Mouse (Mus musculus): ENCODE measurements around the gene Ecpas. TPM values are rescaled to one million over a fixed set of nuclear protein-coding genes. Genes with fewer than 3 reads are reported as not detected.

Gene Ecpas
- total and polyA plus RNA-seq, 3 experiments, result 16.1 to 219 (median 182) TPM

DNA sequence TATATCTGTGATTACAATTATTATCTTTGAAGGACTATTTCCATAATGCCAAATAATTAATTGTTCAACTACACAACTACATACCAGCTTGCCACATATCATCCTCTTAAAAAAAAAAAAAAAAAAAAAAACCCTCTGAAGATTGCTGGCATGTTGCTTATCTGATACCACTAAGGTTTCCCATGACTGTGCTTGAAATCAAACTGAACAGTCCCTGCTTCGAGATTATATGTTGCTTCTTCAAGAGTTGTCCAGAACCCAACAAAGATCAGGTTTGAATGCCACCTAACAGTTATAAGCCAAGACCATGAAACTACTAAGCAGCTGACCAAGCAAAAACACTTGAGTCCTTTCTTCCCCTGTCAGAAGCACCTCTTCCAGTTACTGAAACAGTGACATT lies 5.1 kb downstream of the Ecpas start:
- H3K79me2 ChIP-seq (replicated peaks; ENCODE audit: control insufficient read depth, insufficient read depth, low read length), result peaks cover 6% of the 10 kb centered on the region; the same call in 1 of the 2 replicates
- no peaks in the 10 kb centered on the region for H3K27me3 ChIP-seq (ENCODE audit: control insufficient read depth, insufficient read depth, low read length)
- TF ChIP-seq CTCF (IDR thresholded peaks at IDR 0.05) (no peak), EP300 (IDR thresholded peaks at IDR 0.05; ENCODE audit: insufficient read depth, low read depth, low read length) (no peak), POLR2A (IDR thresholded peaks at IDR 0.05; ENCODE audit: insufficient read depth, low read depth, low read length) (no peak)
- H3K9ac ChIP-seq (ENCODE audit: low read depth, low read length), result no peak overlapping the region
- H3K36me3 ChIP-seq (ENCODE audit: control insufficient read depth, insufficient read depth, low read length), result peaks cover 7% of the 10 kb centered on the region
- H3K4me1 ChIP-seq (ENCODE audit: control insufficient read depth, insufficient read depth, low read length), result peaks cover 12% of the 10 kb centered on the region
- H3K27ac ChIP-seq, result no peak overlapping the region
- intact Hi-C loops (cut with DNase I), result no loop called here
- WGBS, result 38% methylated on average over 1 of the region's 1 CpGs
- no peak for DNase-seq
- no peak overlapping the region for H3K4me3 ChIP-seq

- Histone ChIP-seq H3K79me2 (replicated peaks; ENCODE audit: control insufficient read depth, insufficient read depth, low read length) (peaks cover 8% of the 10 kb centered on the region), H3K27ac (no peak overlapping the region), H3K36me3 (ENCODE audit: control insufficient read depth, insufficient read depth, low read length) (peaks cover 14% of the 10 kb centered on the region), H3K4me3 (no peak overlapping the region), H3K4me1 (ENCODE audit: control insufficient read depth, insufficient read depth, low read length) (peaks cover 6% of the 10 kb centered on the region), H3K27me3 (ENCODE audit: control insufficient read depth, insufficient read depth, low read length) (no peaks in the 10 kb centered on the region), H3K9ac (ENCODE audit: low read depth, low read length) (no peak overlapping the region)
- no peak for TF ChIP-seq EP300 (IDR thresholded peaks at IDR 0.05; ENCODE audit: insufficient read depth, low read depth, low read length)
- no peak for TF ChIP-seq POLR2A (IDR thresholded peaks at IDR 0.05; ENCODE audit: insufficient read depth, low read depth, low read length)
- TF ChIP-seq CTCF (IDR thresholded peaks at IDR 0.05), result no peak
- no peak for DNase-seq
- intact Hi-C loops (cut with DNase I), result no loop called here
Observed at GRCm38 (mm10) chr4:58898318-58898717, 14.2 kb downstream of the Ecpas start.

DNA sequence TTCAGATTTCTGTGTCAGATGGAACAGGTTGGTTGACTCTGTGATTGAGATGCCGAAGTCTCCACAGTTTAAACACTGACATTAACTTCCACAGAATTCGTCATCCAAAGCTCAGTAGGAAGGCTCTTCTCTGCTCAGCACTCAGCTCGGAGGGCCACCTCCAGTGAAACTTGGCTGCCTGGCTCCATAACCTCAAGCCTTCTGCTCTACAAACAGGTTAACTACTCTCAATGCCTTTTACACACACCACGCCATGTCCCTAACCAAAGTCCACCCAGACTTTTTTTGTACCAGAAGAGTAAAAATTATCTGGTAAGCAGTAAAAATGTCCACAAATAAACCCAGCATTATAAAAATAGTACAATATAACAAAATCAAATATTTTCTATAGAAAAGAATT lies 15.1 kb downstream of the Ecpas start:
- peaks cover 5% of the 10 kb centered on the region for H3K79me2 ChIP-seq (replicated peaks; ENCODE audit: control insufficient read depth, insufficient read depth, low read length)
- peaks cover 4% of the 10 kb centered on the region for H3K4me1 ChIP-seq (ENCODE audit: control insufficient read depth, insufficient read depth, low read length)
- intact Hi-C loops (cut with DNase I), result no loop called here
- TF ChIP-seq CTCF (IDR thresholded peaks at IDR 0.05) (no peak), POLR2A (IDR thresholded peaks at IDR 0.05; ENCODE audit: insufficient read depth, low read depth, low read length) (no peak), EP300 (IDR thresholded peaks at IDR 0.05; ENCODE audit: insufficient read depth, low read depth, low read length) (no peak)
- no peak for DNase-seq
- no peak overlapping the region for H3K27ac ChIP-seq
- no peak overlapping the region for H3K9ac ChIP-seq (ENCODE audit: low read depth, low read length)
- no peak overlapping the region for H3K4me3 ChIP-seq
- 73% methylated on average over 4 of the region's 4 CpGs for WGBS
- no peaks in the 10 kb centered on the region for H3K27me3 ChIP-seq (ENCODE audit: control insufficient read depth, insufficient read depth, low read length)
- peaks cover 8% of the 10 kb centered on the region for H3K36me3 ChIP-seq (ENCODE audit: control insufficient read depth, insufficient read depth, low read length)

GRCm38 (mm10) chr4:58894399-58894798 lies 18.1 kb downstream of the Ecpas start:
- DNase-seq, result no peak
- Histone ChIP-seq H3K4me3 (no peak overlapping the region), H3K27ac (no peak overlapping the region), H3K36me3 (ENCODE audit: control insufficient read depth, insufficient read depth, low read length) (peaks cover 9% of the 10 kb centered on the region), H3K79me2 (replicated peaks; ENCODE audit: control insufficient read depth, insufficient read depth, low read length) (peaks cover 5% of the 10 kb centered on the region), H3K4me1 (ENCODE audit: control insufficient read depth, insufficient read depth, low read length) (peaks cover 4% of the 10 kb centered on the region), H3K9ac (ENCODE audit: low read depth, low read length) (no peak overlapping the region), H3K27me3 (ENCODE audit: control insufficient read depth, insufficient read depth, low read length) (no peaks in the 10 kb centered on the region)
- WGBS, result 77% methylated on average over 7 of the region's 7 CpGs
- intact Hi-C loops (cut with DNase I), result no loop called here
- TF ChIP-seq EP300 (IDR thresholded peaks at IDR 0.05; ENCODE audit: insufficient read depth, low read depth, low read length), result no peak
- TF ChIP-seq POLR2A (IDR thresholded peaks at IDR 0.05; ENCODE audit: insufficient read depth, low read depth, low read length), result no peak
- TF ChIP-seq CTCF (IDR thresholded peaks at IDR 0.05), result no peak

- peaks cover 8% of the 10 kb centered on the region for H3K36me3 ChIP-seq (ENCODE audit: control insufficient read depth, insufficient read depth, low read length)
- intact Hi-C loops (cut with DNase I), result no loop called here
- H3K27ac ChIP-seq, result no peak overlapping the region
- H3K4me3 ChIP-seq, result no peak overlapping the region
- TF ChIP-seq EP300 (IDR thresholded peaks at IDR 0.05; ENCODE audit: insufficient read depth, low read depth, low read length) (no peak), POLR2A (IDR thresholded peaks at IDR 0.05; ENCODE audit: insufficient read depth, low read depth, low read length) (no peak), CTCF (IDR thresholded peaks at IDR 0.05) (no peak)
- peaks cover 7% of the 10 kb centered on the region for H3K79me2 ChIP-seq (replicated peaks; ENCODE audit: control insufficient read depth, insufficient read depth, low read length)
- H3K27me3 ChIP-seq (ENCODE audit: control insufficient read depth, insufficient read depth, low read length), result no peaks in the 10 kb centered on the region
- H3K4me1 ChIP-seq (ENCODE audit: control insufficient read depth, insufficient read depth, low read length), result peaks cover 3% of the 10 kb centered on the region
- DNase-seq, result no peak
- WGBS, result 83% methylated on average over 4 of the region's 4 CpGs
- no peak overlapping the region for H3K9ac ChIP-seq (ENCODE audit: low read depth, low read length)
Observed at GRCm38 (mm10) chr4:58890035-58890782, 22.3 kb downstream of the Ecpas start.

- intact Hi-C loops (cut with DNase I), result no loop called here
Observed at GRCm38 (mm10) chr4:58888568-58888967, 24.0 kb downstream of the Ecpas start.

More at GRCm38 (mm10) chr4:58888568-58888967, 24.0 kb downstream of the Ecpas start:
- Histone ChIP-seq H3K4me1 (ENCODE audit: control insufficient read depth, insufficient read depth, low read length) (peaks cover 5% of the 10 kb centered on the region), H3K79me2 (replicated peaks; ENCODE audit: control insufficient read depth, insufficient read depth, low read length) (peaks cover 2% of the 10 kb centered on the region), H3K27ac (no peak overlapping the region), H3K9ac (ENCODE audit: low read depth, low read length) (no peak overlapping the region), H3K36me3 (ENCODE audit: control insufficient read depth, insufficient read depth, low read length) (peaks cover 11% of the 10 kb centered on the region), H3K4me3 (no peak overlapping the region), H3K27me3 (ENCODE audit: control insufficient read depth, insufficient read depth, low read length) (no peaks in the 10 kb centered on the region)
- no peak for TF ChIP-seq POLR2A (IDR thresholded peaks at IDR 0.05; ENCODE audit: insufficient read depth, low read depth, low read length)
- no peak for TF ChIP-seq EP300 (IDR thresholded peaks at IDR 0.05; ENCODE audit: insufficient read depth, low read depth, low read length)
- TF ChIP-seq CTCF (IDR thresholded peaks at IDR 0.05), result no peak
- 92% methylated on average over 1 of the region's 1 CpGs for WGBS
- no peak for DNase-seq

All from heart, adult 2 months (tissue).